Mouse (Mus musculus): ENCODE measurements around the gene Kbtbd12.

The Kbtbd12 gene

DNA sequence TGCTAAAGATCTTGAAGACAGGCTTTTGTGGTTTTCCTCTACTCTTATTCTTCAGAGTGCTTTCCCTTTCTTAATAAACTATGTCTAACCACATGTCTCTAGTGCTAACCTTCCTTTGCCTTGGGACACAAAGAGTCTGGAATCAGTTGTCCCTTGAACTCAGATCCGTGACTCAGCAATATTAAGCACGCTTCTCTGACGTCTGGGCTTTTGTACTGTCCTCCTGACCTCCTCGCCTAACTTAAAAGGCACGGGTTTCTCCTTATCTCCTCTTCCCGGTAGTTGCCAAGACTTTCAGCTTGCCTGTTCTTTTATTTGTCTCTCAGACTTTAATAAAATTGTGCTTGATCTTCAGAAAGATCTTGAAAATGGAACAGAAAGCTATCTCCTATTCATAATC is 6.5 kb downstream of the Kbtbd12 start:
- ChIA-PET CTCF (no interaction called here), POLR2A (no interaction called here)

- CTCF ChIA-PET, result no interaction called here
- POLR2A ChIA-PET, result no interaction called here
Observed at GRCm38 (mm10) chr6:88630560-88630959, 7.2 kb downstream of the Kbtbd12 start.

- ChIA-PET POLR2A (interaction anchor here in 2 of 4 experiments (0.6 to 0.7 kb wide), 2 partner anchors 28 to 230 kb away, joined by 4 read pairs; no protein-coding TSS in a partner anchor), CTCF (no interaction called here)
Observed at GRCm38 (mm10) chr6:88629821-88630220, 7.9 kb downstream of the Kbtbd12 start.

DNA sequence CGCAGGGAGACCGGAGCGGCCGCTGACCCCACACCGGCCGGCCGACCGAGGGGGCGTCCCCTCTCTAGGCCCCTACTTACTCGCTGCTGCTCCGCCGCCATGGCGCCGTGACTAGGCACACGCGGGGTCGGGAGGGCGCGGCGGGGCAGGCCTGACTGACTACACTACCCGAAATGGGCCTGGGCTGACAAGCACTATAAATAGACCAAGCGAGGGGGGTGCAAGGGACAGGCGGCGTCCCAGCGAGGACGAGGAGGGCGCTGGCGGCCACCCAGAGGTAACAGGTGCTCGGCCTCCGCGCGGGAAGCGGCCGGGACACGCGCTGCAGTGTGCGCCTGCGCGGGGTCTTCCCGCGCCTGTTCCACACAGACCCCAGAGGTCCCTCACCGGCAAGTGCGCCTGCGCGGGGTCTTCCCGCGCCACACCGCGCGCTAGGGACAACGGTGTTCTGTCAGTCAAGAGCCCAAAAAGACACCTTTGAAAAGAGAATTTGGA is 10.4 kb downstream of the Kbtbd12 start:
- ChIA-PET POLR2A (interaction anchor here in 1 of 4 experiments (0.9 to 1.5 kb wide), 2 partner anchors 10 to 11 kb away, joined by 3 read pairs; no protein-coding TSS in a partner anchor), CTCF (no interaction called here)

DNA sequence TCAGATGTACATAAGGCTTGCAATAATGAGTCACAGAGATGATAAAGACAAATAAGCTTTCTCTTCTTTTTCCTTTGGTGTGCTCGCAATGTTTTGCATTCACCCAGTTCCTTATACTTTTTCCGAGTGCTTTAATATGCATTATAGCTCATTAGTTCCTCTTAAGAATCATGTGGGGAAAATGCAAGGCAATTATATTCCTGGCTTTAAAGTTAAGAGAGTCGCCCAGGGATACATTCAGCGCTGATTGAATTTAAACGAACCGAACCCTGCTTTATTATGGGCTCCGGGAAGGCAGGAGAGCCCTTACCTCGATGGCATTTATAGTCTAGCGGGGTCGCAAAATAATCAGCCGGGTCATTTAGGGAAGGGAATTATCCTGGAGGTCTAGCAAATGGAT is 10.8 kb downstream of the Kbtbd12 start:
- CTCF ChIA-PET, result interaction anchor here in 1 of 4 experiments (0.7 kb wide), 1 partner anchor 48 kb away, joined by 3 read pairs; no protein-coding TSS in a partner anchor
- POLR2A ChIA-PET, result interaction anchor here in 1 of 4 experiments (0.9 kb wide), 1 partner anchor 11 kb away, joined by 3 read pairs; no protein-coding TSS in a partner anchor

- POLR2A ChIA-PET, result interaction anchor here in 1 of 4 experiments (0.9 kb wide), 1 partner anchor 10 kb away, joined by 3 read pairs; no protein-coding TSS in a partner anchor
- CTCF ChIA-PET, result interaction anchor here in 1 of 4 experiments (0.7 kb wide), 1 partner anchor 48 kb away, joined by 3 read pairs; no protein-coding TSS in a partner anchor
Observed at GRCm38 (mm10) chr6:88626462-88626861, 11.3 kb downstream of the Kbtbd12 start.

DNA sequence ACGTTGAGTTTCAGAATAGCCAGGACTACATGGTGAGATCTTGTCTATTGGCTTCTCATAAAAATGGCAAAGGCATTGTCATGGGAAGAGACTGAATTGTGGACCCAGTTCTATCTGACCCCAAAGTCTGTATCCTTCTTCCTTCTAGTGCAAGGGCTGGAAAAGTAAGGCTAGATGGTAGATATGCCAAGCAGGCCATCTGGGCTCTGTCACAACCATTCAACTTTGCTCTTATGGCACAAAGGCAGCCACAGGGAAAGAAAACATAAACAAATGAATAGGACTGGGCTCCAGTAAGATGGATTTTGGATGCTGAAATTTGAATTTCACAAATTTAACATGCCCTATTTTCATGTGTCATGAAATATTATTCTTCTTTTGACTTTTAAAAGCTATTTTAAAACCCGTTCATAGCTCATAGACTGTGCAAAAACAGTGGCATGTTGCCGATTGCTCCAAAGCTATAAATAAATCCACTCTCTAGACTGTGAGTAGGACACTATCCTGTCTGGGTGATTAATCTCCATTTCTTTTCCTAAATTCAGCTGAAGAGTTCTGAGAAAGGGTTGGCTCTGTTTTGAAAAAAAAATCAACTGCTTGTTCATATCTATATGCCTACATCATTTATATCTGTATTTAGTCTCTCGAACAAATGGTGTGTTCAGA is 15.8 kb downstream of the Kbtbd12 start:
- POLR2A ChIA-PET, result interaction anchor here in 1 of 4 experiments (0.6 kb wide), 1 partner anchor 274 kb away, joined by 3 read pairs; no protein-coding TSS in a partner anchor
- CTCF ChIA-PET, result no interaction called here

GRCm38 (mm10) chr6:88619542-88619941 is 18.2 kb downstream of the Kbtbd12 start:
- POLR2A ChIA-PET, result no interaction called here
- CTCF ChIA-PET, result no interaction called here

DNA sequence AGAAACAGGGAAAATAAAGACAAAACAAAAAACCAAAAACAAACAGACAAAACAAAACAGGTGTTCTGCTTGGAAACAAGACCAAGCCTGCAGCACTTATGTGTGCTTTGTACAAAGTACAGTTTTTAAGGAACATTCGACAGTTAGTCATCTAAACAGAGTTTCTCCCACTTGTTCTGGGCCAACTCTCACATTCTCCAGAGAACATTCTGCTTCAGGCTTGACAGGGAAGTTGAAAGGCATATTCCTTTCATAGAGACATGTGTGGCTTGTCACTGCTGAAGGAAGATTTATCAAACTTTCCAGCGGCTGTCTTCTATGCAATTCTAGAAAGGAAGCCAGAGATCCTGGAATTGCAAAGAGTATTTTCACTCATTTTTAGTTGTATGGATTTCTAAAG is 22.4 kb downstream of the Kbtbd12 start:
- CTCF ChIA-PET, result interaction anchor here in 1 of 4 experiments (0.6 kb wide), 1 partner anchor 97 kb away, joined by 3 read pairs; the partner anchor contains the start of gene Sec61a1
- POLR2A ChIA-PET, result interaction anchor here in 1 of 4 experiments (1.1 kb wide), 1 partner anchor 11 kb away, joined by 3 read pairs; no protein-coding TSS in a partner anchor

DNA sequence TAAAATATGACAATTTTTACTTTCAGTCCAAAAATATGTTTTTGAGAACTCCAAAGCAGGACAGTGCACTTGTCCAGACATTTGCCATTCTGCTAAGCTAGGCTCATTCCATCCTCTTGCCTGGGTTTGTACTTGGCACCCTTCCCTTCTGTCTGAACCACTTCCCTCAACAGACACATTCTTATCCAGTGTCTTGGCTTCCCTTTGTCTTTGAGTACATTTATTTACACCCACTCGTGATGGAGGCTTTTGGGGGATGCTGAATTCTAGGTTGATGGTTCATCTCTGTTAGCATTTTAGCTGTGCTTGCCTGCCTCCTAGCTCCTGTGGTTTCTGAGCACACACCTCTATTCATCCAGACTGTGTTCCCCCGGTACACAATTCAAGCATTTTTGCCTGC is 31.3 kb downstream of the Kbtbd12 start:
- ChIA-PET POLR2A (no interaction called here), CTCF (interaction anchor here in 1 of 4 experiments (1.0 kb wide), 1 partner anchor 29 kb away, joined by 4 read pairs; no protein-coding TSS in a partner anchor)

- ChIA-PET CTCF (no interaction called here), POLR2A (no interaction called here)
Observed at GRCm38 (mm10) chr6:88605715-88606114, 32.0 kb downstream of the Kbtbd12 start.

- ChIA-PET CTCF (no interaction called here), POLR2A (no interaction called here)
Observed at GRCm38 (mm10) chr6:88605235-88605634, 32.5 kb downstream of the Kbtbd12 start.

GRCm38 (mm10) chr6:88596108-88596507 is 41.6 kb downstream of the Kbtbd12 start:
- ChIA-PET CTCF (no interaction called here), POLR2A (no interaction called here)

DNA sequence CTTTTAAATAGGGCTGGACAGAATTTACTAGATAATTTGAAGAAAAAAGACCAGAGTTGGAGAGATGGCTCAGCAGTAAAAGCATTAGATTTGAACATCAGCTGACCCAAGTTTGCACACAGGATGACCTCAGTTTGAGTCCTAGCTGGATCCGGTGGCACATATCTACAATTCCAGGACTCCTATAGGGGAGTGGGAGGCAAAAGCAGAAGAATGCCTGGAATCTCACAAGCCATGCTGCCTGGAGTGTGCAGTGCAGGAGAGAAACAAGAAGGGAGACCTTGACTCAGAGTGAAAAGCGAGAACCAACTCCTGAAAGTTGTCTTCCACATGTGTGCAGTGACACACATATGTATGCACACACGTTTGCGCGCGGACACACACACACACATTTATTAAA is 45.4 kb downstream of the Kbtbd12 start:
- ChIA-PET CTCF (interaction anchor here in 2 of 4 experiments (0.6 to 1.0 kb wide), 2 partner anchors 310 to 324 kb away, joined by 3 read pairs; partner anchors contain the start of gene Tpra1 (in 1 of the 2)), POLR2A (no interaction called here)

- ChIA-PET POLR2A (interaction anchor here in 1 of 4 experiments (1.7 kb wide), 1 partner anchor 12 kb away, joined by 5 read pairs; no protein-coding TSS in a partner anchor), CTCF (interaction anchor here in 2 of 4 experiments (0.5 to 1.8 kb wide), 3 partner anchors 259 to 534 kb away, joined by 3 to 10 read pairs (median 6); no protein-coding TSS in a partner anchor)
Observed at GRCm38 (mm10) chr6:88590231-88590630, 47.5 kb downstream of the Kbtbd12 start.

DNA sequence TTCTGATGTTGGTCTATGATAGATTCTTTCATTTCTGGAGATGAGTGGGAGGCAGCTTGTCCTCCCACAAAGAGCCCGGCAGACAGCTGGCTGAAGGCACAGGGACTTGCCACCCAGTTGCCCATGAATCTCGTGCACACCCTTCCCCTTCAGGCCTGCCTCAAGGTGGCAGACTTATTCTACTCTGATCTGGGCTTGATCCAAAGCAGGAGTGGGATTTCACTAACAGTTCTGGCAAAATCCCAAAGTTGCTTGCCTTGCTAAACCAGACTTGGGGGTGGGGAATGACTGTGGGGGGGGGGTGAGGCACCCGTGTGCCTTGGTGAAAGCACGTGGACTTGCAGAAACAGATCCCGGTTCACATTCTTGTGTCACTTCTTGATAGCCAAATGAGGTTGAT is 48.2 kb downstream of the Kbtbd12 start:
- ChIA-PET POLR2A (interaction anchor here in 1 of 4 experiments (1.7 kb wide), 1 partner anchor 11 kb away, joined by 5 read pairs; no protein-coding TSS in a partner anchor), CTCF (no interaction called here)

DNA sequence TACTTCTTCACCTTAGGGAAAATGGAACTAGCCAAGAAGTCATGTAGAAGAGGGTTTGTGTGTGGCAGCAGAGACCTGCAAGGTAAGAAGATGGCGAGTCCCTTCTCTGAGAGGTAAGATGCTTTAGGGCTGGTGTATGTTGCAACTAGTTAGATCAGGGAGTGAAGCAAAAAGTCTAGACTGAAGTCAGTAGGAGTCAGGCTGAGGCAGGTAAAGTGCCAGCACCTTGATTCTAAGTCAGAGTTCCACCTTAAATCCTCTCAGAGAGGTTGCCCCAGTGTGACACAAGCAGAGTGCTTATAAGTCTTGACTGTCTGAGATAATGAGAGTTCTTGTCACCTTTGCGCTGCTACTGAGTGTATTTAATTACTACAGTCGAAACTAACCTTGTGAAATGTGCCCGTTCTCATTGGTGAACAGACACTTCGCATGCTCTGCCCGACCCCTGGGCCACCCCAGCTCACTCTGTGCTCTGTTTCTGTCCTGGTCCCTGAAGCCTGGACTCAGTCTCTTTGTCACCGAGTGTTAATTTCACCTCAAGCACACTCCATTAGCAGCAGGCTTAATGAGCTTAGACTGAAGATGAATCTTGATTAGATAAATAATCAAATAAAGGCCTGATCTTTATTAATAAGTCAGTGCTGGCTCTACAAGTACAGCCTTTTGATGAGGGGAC is 49.0 kb downstream of the Kbtbd12 start:
- ChIA-PET POLR2A (no interaction called here), CTCF (no interaction called here)

GRCm38 (mm10) chr6:88587091-88587490 is 50.7 kb downstream of the Kbtbd12 start:
- ChIA-PET CTCF (no interaction called here), POLR2A (no interaction called here)

DNA sequence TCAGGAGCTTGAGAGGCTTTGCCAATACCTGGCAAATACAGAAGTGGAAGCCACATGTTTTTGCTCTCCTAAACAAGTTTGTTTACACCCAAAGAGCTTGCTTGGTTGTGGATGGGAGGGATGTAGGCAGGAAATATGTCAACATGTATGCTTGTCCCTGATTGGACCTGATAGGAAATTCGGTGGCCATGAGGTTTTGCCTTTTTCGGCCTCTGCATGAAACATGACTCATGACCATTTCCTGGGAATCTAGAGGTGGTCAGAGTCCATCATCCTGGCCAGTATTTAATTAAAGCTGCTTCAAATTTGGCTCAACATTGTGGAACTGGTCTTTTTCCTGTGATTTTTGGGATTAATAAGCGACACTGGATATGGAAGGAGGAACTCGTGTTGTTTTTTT is 53.8 kb downstream of the Kbtbd12 start:
- POLR2A ChIA-PET, result interaction anchor here in 1 of 4 experiments (1.4 kb wide), 1 partner anchor 18 kb away, joined by 3 read pairs; no protein-coding TSS in a partner anchor
- CTCF ChIA-PET, result interaction anchor here in 3 of 4 experiments (0.5 to 1.2 kb wide), 3 partner anchors 139 to 265 kb away, joined by 3 read pairs; no protein-coding TSS in a partner anchor

DNA sequence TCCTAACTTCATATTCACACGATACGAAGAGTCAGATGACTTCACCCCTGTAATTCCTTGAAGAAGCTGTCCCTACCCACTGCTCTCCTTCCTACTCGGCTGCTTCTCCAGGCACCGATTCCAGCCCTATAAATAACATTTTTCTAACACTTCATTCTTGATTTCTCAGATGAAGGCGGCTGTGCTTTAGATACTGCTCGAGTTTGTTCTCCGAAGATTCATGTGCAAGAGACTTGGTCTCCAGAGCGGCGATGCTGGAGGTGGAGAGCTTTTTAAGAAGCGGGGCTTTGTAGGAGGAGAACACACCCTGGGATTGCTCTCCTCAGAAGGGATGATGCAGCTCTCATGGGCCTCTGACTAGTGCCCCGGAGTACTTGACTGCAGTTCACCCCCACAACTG is 61.3 kb downstream of the Kbtbd12 start:
- ChIA-PET POLR2A (interaction anchor here in 2 of 4 experiments (0.6 to 1.1 kb wide), 4 partner anchors 15 to 320 kb away, joined by 3 to 4 read pairs (median 3); no protein-coding TSS in a partner anchor), CTCF (interaction anchor here in 3 of 4 experiments (0.6 to 2.3 kb wide), 6 partner anchors 11 to 340 kb away, joined by 3 to 12 read pairs (median 4); partner anchors contain the start of gene Abtb1 (in 1 of the 3))

Measured in embryonic stem cell, embryonic (primary cell).